Mouse (Mus musculus) CH12F3 (cell line): ENCODE results near the gene Itih4.

Experiments
- in situ Hi-C: fragments of 300-500 bp; cut with MboI; formaldehyde crosslinking; loops from 2 replicates; pipeline ENCODE4 v1.14.3; 2020; ENCODE audit warnings: low sequenced_read_pairs

Gene Itih4

DNA sequence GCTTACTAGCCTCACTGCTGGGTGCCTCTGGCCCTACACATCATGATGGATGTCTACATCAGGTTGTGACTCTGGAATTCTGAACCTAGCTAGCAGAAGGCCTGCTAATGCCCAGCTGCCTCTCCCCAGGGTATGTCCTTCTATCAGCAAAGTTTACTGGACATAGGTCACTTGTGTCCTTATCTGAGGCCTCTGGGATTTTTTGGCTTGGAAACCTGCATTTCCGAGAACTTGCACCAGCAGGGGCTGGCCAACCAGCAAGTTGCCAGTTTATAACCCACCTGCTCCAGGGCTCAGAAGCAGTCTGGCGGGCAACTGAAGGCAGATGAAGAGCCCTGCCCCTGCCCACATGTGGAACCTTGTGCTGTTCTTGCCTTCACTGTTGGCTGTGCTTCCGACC, at the start of gene Itih4:
Itih4 (plus strand) TSS at position 273 of the 400 bp plus-strand sequence.
- in situ Hi-C loops: no loop called here

DNA sequence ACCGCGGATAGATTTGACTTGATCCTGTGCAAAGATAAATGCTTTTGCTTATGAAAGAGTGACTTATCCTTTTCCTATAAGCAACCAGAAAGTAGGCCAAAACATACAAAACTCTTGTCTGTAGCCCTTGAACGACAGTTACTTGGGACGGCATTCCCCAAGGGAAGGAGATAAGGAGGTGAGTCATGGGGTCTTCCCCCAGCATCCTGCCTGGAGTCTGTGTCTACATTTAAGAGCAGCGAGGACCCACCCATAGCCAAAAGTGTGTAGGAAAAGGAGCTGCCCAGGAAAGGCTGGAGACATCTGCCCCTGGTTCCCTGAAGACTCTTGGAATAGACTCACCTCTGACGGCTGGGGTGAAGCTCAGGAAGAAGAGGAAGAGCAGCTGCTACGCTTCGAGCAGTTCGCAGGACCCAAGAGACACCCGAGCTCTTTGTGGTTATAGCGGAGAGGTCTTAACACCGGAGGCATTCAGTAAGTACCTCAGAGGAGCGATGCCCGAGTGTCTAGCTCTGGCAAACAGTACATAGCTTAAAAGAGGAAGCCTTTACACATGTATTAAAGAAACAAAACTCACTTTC, 48.8 kb upstream of the Itih4 start:
- in situ Hi-C loops: no loop called here

DNA sequence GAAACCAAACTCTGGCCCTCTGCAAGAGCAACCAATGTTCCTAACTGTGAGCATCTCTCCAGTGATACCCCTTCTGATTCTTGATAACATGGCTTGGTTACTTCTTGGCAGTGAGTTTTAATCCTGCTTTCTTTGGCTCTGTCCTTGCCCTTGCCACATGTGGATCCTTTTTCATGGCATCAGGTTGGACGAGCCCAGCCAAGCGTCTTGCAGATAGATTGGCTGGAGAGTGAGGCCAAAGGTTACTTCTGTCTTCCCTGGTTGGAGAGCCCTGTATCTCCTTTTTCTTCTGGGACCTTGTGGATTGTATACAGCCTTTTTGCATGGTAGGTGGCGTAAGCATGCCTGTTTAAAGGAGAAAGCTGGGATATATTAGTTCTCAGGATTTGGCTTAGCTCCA, 42.6 kb upstream of the Itih4 start:
- in situ Hi-C loops: no loop called here

DNA sequence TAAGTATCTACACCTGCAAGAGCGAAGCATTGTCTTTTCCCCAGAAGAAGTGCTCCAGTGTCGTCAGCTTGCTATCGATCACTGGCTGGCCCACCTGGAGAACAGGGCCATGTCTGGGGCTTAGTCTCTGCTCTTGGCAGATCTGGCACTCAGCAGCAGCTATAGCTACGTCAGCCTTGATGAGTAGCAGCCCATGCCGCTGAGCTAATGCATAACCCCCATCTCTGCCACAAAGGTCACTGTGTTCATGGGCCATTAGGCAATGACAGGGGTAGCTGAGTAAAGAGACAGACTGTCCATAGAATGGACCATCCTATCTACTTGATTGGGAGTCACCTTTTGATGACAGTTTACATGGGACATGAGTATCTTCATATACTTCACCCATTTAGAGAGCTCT, 35.8 kb upstream of the Itih4 start:
- in situ Hi-C loops: loop anchor here (25.0 kb wide), 1 partner anchor 163 kb away; no protein-coding TSS in a partner anchor

DNA sequence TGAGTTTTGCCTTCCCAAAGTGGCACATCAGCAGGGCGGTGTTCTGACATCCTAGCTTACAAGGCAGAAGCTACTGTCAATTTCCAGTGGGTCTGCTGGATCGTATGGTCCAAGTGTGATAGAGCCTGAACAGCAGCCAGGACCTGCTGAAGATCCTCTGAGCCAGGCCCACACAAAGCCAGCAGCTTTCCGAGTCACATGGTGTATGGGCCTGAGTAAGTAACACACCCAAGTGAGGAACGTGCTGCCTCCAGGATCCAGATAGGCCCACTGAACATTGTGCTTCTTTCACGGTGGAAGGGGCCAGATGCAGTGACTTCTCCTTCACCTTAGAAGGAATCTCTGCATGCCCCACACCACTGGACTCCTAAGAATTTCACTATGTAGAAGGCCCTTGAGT, 34.0 kb upstream of the Itih4 start:
- in situ Hi-C loops: loop anchor here (25.0 kb wide), 1 partner anchor 165 kb away; no protein-coding TSS in a partner anchor

DNA sequence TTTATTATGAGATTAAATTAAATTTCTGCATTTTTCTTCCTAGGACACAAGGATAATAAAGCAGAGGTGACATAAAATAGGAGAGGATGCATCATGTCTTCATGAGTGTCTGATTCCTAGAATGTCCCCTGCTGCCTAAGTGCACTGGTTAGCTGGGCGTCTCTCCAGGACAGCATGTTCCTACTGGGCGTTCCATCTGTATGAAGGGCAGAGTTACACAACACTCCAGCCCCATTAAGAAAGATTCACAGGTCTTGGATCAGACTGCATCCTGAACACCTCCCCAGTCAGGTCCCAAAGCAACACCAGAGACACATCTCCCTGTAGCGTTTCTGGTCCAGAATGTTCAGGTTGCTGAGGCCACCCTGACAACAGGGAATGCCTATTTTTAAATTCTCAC, 31.0 kb upstream of the Itih4 start:
- in situ Hi-C loops: loop anchor here (25.0 kb wide), 1 partner anchor 168 kb away; no protein-coding TSS in a partner anchor

DNA sequence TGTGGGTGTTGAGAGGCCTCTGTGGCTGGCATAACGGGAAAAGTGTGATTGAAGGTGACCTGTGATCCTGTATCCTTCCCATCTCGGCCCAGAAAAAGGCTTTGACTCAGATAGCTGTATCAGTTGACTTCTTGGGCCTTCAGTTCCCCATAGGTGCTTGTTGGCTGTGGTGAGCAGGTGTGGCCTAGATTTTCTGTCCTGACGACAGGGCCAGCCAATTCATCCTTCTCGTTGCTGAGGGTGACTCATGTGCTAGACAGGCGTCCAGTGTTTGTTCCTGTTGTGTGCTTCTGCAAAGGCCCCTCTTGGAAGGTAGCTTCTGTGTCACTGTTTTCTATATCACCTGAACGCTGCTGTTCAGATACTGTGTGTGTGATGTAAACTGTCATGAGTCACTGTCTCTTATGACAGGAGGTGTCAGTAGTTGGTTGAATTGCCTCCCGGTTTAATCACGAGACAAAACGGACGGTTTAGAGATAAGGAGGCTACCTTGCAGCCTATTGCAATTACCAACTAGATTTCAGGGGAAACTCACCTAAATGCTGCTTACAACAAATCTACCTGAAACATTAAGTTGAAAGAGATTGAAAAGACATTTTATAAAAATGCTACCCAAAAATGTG, 29.3 kb upstream of the Itih4 start:
- in situ Hi-C loops: loop anchor here (25.0 kb wide), 1 partner anchor 170 kb away; no protein-coding TSS in a partner anchor

DNA sequence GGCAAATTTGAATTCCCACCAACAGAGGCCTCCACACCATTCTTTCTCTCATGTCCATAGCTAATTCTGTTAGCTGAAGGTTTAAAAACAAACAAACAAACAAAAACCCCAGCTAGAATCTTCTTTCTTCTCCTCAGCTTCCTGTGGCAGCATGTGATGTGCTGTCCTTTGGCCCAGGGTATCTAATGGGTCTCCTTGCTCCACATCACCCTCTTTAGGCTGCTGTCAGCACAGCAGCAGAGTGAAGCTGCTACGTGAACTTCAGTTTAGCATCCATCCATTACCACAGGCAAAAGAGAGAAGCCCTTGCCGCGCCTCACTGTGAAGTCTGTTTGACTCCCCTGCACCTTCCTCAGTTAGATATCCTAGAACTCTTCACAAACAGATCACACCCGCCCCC, 28.3 kb upstream of the Itih4 start:
- in situ Hi-C loops: loop anchor here (25.0 kb wide), 1 partner anchor 171 kb away; no protein-coding TSS in a partner anchor

DNA sequence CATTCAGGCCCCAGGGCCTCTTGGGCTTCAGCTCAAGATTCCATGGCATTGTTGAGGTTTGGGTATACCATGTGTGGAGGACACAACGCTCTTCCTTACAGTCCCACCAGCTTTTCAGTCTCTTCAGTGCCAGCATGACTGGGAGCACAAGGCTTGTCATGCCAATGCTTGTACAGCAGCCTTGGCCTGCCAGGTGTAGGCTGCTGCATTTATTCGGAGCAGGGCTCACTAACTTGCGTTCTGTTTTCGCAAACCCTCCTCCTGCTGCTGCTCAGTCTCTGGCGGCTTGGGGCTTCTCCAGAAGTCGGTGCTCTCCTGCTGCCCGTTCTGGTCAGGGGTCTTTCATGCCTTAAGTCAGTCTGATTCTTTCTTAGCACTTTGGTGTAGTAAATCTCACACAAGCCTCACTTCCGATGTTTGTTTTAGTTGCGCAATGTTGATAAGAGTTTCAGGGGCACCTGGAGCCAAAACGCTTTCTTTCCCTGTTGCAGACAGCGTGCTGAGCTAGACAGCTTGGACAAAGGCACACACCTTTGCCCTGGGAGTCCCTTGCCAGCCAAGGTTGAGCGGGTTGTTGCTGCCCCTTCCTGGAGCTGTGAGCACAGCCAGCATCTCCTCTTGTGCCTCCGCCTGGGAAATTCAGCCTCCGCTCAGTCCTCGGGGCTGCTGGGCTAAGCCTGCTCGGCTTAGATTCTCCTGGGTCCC, 24.7 kb upstream of the Itih4 start:
- in situ Hi-C loops: loop anchor here (10.0 to 25.0 kb wide), 2 partner anchors 174 to 267 kb away; no protein-coding TSS in a partner anchor

DNA sequence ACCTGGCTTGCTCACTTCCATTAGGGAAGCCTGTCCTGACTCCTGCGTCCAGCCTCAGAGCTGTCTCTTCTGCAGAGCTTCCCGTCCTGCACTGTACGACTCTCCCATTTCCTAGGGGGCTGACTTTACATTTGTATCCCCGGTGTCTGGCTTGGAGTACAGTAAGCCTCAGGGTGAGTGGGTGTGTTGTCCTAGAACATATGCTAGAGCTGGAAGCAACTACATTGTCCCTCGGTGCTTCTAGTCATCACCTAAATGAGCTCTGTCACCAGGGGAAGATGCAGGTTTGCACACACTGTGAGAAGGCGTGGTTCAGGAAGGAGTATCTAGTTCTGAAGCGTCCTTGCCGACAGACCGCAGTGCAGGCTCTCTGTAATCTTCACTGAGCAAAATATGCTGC, 23.9 kb upstream of the Itih4 start:
- in situ Hi-C loops: loop anchor here (10.0 to 25.0 kb wide), 2 partner anchors 175 to 268 kb away; no protein-coding TSS in a partner anchor

DNA sequence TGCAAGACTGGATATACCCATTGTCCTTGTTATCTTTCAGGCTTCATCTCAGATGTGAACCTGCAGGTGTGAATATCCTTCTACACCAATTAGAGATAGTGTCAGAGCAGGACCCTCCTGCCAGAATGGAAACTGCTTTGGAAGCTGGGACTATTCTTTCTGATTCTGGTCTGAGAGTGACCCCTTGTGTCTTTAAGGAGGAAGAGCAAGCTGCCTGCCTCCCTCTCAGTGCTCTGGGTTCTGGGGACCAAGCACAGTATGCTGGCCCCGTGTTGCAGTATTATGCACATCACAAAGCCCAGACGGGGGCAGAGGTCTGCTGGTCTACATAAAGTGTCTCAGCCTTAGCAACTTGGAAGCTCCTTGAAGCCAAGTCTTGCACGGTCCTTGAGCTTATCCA, 21.0 kb upstream of the Itih4 start:
- in situ Hi-C loops: loop anchor here (10.0 to 25.0 kb wide), 2 partner anchors 178 to 271 kb away; no protein-coding TSS in a partner anchor

DNA sequence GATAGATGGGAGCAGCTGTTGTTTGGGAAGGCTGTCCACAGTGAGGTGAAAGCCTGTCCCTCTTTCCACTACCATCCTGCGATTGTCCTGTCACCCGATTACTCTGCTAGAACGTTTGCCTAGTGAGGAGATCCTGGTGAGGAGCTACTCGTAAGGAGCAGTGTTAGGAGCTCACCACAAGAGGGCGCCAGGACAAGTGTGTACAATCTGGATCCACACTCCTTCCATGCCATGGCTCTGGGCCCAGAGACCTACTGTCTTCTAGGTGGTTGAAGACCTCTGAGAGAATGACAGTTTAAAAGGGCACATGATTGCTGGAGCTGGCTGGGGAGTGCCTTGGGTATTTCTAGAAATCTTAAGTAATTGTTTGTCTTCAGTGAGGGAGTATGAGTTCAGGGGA, 19.2 kb upstream of the Itih4 start:
- in situ Hi-C loops: loop anchor here (10.0 to 25.0 kb wide), 2 partner anchors 180 to 272 kb away; no protein-coding TSS in a partner anchor

DNA sequence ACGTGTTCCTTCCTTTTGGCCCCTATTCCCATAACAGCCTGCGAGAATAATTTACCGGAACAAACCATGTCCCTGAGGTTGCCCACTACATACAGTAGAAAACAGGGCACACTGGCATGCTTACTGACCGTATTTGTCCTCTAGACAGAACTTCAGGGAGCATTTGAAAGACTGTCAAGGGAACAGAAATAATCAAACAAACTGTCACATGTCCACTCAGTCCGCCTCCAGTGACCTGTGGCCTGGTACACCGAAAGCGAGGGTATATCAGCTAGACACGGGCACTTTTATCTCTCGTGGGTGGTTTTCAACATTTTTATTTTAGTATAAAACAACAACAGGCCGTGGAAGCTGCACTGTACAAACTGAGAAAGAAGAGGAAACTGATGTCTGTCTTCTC, 17.4 kb upstream of the Itih4 start:
- in situ Hi-C loops: loop anchor here (10.0 to 25.0 kb wide), 2 partner anchors 182 to 274 kb away; no protein-coding TSS in a partner anchor

DNA sequence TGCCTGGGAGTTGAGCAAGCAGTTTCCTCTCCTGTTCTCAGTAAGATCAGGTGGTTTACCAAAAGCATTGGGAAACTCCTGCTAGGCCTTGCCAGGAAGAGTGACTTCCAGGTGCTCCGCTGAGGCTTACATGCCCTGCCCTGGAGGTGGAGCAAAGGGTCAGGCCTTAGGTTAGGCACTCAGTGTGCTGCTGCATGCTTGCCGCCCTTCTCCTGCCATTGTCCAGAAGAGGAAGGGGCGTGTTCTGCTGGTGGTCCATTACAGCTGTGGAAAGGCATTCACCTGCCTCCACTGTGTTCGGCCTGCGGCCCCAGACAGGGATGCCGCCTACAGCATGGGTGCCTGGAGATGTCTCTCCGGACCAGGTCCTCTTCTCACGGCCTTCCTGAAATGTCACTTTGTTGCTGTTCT, 16.9 kb upstream of the Itih4 start:
- in situ Hi-C loops: loop anchor here (10.0 to 25.0 kb wide), 2 partner anchors 182 to 275 kb away; no protein-coding TSS in a partner anchor

DNA sequence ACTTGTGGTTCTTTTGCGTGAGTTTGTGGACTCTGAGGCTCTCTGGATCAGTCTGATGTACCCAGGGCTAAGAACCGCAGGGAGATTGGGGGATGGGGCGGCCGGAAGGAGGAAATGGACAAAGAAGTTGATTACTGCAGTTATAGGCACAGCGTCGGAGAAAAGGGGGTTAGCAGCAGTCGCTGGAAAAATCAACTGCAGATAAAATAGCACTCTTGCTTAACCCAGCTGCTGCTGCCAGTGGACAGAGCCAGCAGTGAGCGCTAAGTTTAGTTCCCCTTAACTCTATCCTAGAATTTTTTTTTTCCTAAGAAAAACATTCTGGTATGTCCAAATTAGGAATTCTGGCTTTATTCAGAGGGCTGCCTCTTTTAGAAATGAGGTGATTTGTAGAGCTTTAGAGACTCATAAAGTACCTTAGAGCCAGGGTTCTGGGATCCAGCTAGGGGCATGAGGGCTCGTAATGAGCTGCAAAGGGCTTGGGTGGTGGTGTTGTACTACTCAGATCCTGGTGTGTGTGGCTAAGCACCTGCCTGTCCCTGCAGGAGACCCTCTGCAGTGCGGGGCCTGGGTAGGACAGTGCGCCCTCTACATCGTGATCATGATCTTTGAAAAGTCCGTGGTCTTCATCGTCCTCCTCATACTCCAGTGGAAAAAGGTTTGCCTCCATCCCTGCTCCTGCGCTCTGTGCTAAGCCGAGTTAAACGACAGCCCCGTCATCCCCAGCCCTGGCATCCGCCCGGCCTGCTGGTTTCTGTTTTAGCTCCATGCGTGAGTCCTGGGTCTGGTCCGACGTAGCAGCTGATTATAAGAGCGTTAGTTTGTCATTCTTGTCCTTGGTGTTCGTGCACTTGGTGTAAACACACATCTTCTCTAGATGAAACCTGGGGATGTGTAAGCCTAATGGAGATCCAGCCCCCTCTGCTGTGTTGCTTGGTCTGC, 15.8 kb upstream of the Itih4 start:
- in situ Hi-C loops: loop anchor here (25.0 kb wide), 1 partner anchor 183 kb away; no protein-coding TSS in a partner anchor

DNA sequence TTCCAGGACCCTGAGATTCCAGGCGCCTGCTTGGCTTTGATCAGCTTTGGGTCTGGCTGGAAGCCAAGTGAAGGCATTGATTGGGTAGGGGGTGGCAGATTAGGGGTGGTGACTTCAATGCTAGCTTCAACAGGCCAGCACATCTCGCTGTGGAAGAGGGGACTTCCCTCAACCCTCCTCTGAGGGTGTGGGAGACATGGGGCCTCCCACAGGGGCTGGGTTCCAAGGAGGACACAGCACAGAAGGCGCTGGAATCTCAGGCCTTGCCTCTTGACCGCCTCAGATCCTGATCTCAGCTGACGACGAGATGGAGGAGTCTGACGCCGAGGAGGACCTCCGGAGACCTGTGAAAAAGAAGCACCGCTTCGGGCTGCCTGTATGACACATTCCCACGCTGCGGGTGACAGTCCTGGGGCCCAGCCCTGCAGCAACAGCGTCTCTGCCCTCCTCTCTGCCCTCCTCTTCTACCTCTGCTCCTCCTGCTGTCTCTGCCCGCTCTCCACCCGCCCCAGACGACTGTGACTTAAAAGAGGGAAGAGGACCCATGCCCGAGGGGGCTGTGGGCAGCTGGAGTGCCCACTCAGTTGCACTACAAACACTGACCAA, 12.1 kb upstream of the Itih4 start:
- in situ Hi-C loops: loop anchor here (25.0 kb wide), 1 partner anchor 187 kb away; no protein-coding TSS in a partner anchor

DNA sequence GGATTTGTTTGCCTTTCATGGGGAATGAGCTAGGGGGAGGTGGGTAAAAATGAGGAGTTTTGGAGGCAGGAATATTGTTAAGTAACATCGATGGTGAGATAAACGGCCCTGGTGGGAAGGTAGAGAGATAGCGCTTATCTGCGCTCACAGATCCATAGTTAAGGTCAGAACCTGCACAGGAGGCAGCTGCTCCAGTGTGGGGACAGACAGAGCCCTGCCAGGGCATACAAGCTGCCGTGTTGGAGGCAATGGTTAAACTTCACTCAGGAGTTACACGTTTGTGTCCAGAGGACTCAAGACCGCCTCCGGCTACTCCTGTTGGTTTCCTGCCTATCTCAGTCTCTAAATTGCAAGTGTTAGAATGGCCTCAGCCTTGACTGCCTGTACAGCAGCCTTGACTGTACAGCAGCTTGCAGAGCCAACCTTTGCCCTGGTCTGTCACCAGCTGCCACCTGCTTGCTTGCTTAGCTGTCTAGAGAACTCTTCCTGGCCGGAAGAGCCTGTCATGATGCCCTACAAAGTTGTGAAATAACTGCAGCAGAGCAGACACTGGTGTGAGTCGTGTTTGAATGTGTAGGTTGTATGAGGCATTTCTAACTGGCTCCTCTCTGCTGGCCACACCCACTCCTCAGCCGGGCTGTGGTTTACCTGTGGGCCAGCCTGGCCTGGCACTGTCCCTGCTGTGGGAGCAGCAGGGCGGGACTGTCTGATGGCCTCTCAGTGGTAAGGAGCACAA, 11.0 kb upstream of the Itih4 start:
- in situ Hi-C loops: no loop called here

DNA sequence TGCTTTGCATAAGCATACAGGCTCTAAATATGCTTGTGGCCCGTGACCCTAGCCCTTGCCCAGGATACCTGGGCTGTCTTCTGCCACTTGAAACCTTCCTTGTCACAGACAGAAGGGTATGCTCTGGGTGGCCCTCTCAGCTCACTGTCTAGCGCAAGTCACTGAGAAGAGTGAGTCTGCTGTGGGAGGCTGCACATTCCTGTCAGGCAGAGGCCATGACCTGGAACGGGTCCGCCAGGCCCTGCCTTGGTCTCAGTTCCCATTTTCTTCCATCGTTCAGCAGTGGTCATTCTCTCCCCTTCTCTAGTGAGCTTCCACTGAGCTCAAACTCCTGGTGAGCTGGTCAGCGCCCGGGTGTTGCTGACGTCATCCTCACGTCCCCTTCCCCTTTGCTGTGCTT, 10.3 kb upstream of the Itih4 start:
- in situ Hi-C loops: no loop called here

DNA sequence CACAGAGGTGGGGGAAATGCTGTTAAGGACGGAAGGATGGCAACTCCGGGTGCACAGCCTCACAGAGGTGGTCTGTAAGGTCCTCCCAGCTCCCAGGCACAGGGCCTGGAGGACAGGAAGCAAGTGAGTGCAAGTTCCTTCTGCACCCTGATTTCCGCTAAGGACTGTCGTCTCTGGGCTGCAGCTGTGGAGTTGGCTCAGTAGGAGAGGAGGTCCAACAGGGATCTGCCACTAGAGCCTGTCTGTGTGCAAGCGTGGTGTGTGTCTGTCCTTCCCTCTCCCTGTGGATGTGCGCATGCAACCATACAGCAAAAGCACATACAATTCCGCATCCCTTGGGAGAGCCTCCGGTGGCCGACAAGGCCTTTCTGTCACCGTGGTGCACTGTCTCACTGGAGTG, 9.8 kb upstream of the Itih4 start:
- in situ Hi-C loops: no loop called here
